Mouse (Mus musculus): Measurements from ENCODE around the gene Tctn3. TPM values are rescaled to one million over a fixed set of nuclear protein-coding genes. Genes with fewer than 3 reads are reported as not detected.
"Not testable (repeated sequence)": the region's sequence is repeated elsewhere in the genome, so short reads cannot be mapped to it uniquely, and the experiment has no call there.

Tctn3 gene
- polyA plus RNA-seq, 1 experiment from 2014 or later, result 1.9 TPM

GRCm38 (mm10) chr19:40587491-40588292 is 24.3 kb downstream of the Tctn3 start:
- peak overlapping the region; percentile 82 for H3K9ac ChIP-seq
- H3K9me3 ChIP-seq (replicated peaks), result no peaks in the 10 kb centered on the region
- H3K4me1 ChIP-seq (replicated peaks), result peaks cover 44% of the 10 kb centered on the region
- H3K4me3 ChIP-seq (replicated peaks), result peak overlapping the region; percentile 83
- no peaks in the 10 kb centered on the region for H3K27me3 ChIP-seq
- 1% methylated on average over 30 of the region's 30 CpGs for WGBS (ENCODE audit: insufficient replicate concordance)
- peaks cover 26% of the 10 kb centered on the region for H3K36me3 ChIP-seq
- peak overlapping the region; percentile 94 for H3K4me2 ChIP-seq
- peak overlapping the region; percentile 84 for H3K27ac ChIP-seq
- no peak for DNase-seq
- peak; percentile 58 for ATAC-seq (ENCODE audit: low read depth)

GRCm38 (mm10) chr19:40586908-40587307 is 25.1 kb downstream of the Tctn3 start:
- 18% methylated on average over 7 of the region's 7 CpGs for WGBS (ENCODE audit: insufficient replicate concordance)
- DNase-seq, result peak; percentile 34

GRCm38 (mm10) chr19:40581662-40582061 is 30.4 kb downstream of the Tctn3 start:
- DNase-seq (no peak), ATAC-seq (ENCODE audit: low read depth) (no peak)
- no peaks in the 10 kb centered on the region for H3K9me3 ChIP-seq (replicated peaks)
- no peak overlapping the region for H3K9ac ChIP-seq
- H3K27me3 ChIP-seq, result no peaks in the 10 kb centered on the region
- no peak overlapping the region for H3K4me3 ChIP-seq (replicated peaks)
- peaks cover 78% of the 10 kb centered on the region for H3K36me3 ChIP-seq
- H3K27ac ChIP-seq, result no peak overlapping the region
- 74% methylated on average over 5 of the region's 5 CpGs for WGBS (ENCODE audit: insufficient replicate concordance)
- H3K4me1 ChIP-seq (replicated peaks), result peaks cover 31% of the 10 kb centered on the region
- no peak overlapping the region for H3K4me2 ChIP-seq

More at GRCm38 (mm10) chr19:40586908-40587307, 25.1 kb downstream of the Tctn3 start:
- Histone ChIP-seq H3K27ac (peak overlapping the region; percentile 84), H3K4me3 (replicated peaks) (peak overlapping the region; percentile 83), H3K4me2 (peak overlapping the region; percentile 94), H3K4me1 (replicated peaks) (peaks cover 49% of the 10 kb centered on the region), H3K27me3 (no peaks in the 10 kb centered on the region), H3K9ac (peak overlapping the region; percentile 82), H3K36me3 (peaks cover 34% of the 10 kb centered on the region), H3K9me3 (replicated peaks) (no peaks in the 10 kb centered on the region)
- ATAC-seq (ENCODE audit: low read depth), result peak; percentile 28

GRCm38 (mm10) chr19:40580902-40581301 is 31.1 kb downstream of the Tctn3 start:
- Histone ChIP-seq H3K9me3 (replicated peaks) (no peaks in the 10 kb centered on the region), H3K4me1 (replicated peaks) (peaks cover 24% of the 10 kb centered on the region), H3K4me2 (no peak overlapping the region), H3K9ac (no peak overlapping the region), H3K27me3 (no peaks in the 10 kb centered on the region), H3K4me3 (replicated peaks) (no peak overlapping the region), H3K27ac (no peak overlapping the region), H3K36me3 (peaks cover 85% of the 10 kb centered on the region)
- 58% methylated on average over 2 of the region's 2 CpGs for WGBS (ENCODE audit: insufficient replicate concordance)
- no peak for DNase-seq
- 0 out of 2 replicates have a peak, but pooled peaks have one; percentile 50 for ATAC-seq (ENCODE audit: low read depth)

- peaks cover 98% of the 10 kb centered on the region for H3K36me3 ChIP-seq
- H3K27ac ChIP-seq, result no peak overlapping the region
- ATAC-seq (ENCODE audit: low read depth), result no peak
- no peak overlapping the region for H3K9ac ChIP-seq
- 67% methylated on average over 5 of the region's 5 CpGs for WGBS (ENCODE audit: insufficient replicate concordance)
- H3K9me3 ChIP-seq (replicated peaks), result 0 out of 2 replicates have a peak, but pooled peaks cover 2% of the 10 kb centered on the region
- H3K4me2 ChIP-seq, result no peak overlapping the region
- H3K4me1 ChIP-seq (replicated peaks), result 0 out of 2 replicates have a peak, but pooled peaks cover 1% of the 10 kb centered on the region
- no peak overlapping the region for H3K4me3 ChIP-seq (replicated peaks)
- no peaks in the 10 kb centered on the region for H3K27me3 ChIP-seq
- DNase-seq, result no peak
These were observed 36.6 kb downstream of the Tctn3 start for GRCm38 (mm10) chr19:40575438-40575837.

- WGBS (ENCODE audit: insufficient replicate concordance), result 77% methylated on average over 9 of the region's 9 CpGs
- Histone ChIP-seq H3K9ac (no peak overlapping the region), H3K4me1 (replicated peaks) (no peaks in the 10 kb centered on the region), H3K27ac (no peak overlapping the region), H3K27me3 (no peaks in the 10 kb centered on the region), H3K9me3 (replicated peaks) (peaks cover 4% of the 10 kb centered on the region; the same call in 1 of the 2 replicates), H3K36me3 (peaks cover 100% of the 10 kb centered on the region), H3K4me2 (no peak overlapping the region), H3K4me3 (replicated peaks) (no peak overlapping the region)
- ATAC-seq (ENCODE audit: low read depth) (no peak; the same call in 1 of the 2 replicates), DNase-seq (no peak)
These were observed 41.3 kb downstream of the Tctn3 start for GRCm38 (mm10) chr19:40570726-40571125.

- Histone ChIP-seq H3K4me3 (replicated peaks) (no peak overlapping the region), H3K27ac (no peak overlapping the region), H3K36me3 (peaks cover 98% of the 10 kb centered on the region), H3K9ac (no peak overlapping the region), H3K4me1 (replicated peaks) (no peaks in the 10 kb centered on the region), H3K9me3 (replicated peaks) (peaks cover 4% of the 10 kb centered on the region; the same call in 1 of the 2 replicates), H3K27me3 (no peaks in the 10 kb centered on the region), H3K4me2 (no peak overlapping the region)
- 85% methylated on average over 3 of the region's 3 CpGs for WGBS (ENCODE audit: insufficient replicate concordance)
- DNase-seq (no peak), ATAC-seq (ENCODE audit: low read depth) (no peak)
These were observed 44.4 kb downstream of the Tctn3 start for GRCm38 (mm10) chr19:40567616-40568015.

- H3K36me3 ChIP-seq, result peaks cover 74% of the 10 kb centered on the region
- H3K27ac ChIP-seq, result no peak overlapping the region
- 76% methylated on average over 10 of the region's 10 CpGs for WGBS (ENCODE audit: insufficient replicate concordance)
- H3K27me3 ChIP-seq, result no peaks in the 10 kb centered on the region
- no peak for DNase-seq
- no peak overlapping the region for H3K9ac ChIP-seq
- ATAC-seq (ENCODE audit: low read depth), result no peak
- no peak overlapping the region for H3K4me2 ChIP-seq
- H3K4me1 ChIP-seq (replicated peaks), result no peaks in the 10 kb centered on the region
- no peak overlapping the region for H3K4me3 ChIP-seq (replicated peaks)
- H3K9me3 ChIP-seq (replicated peaks), result no peaks in the 10 kb centered on the region
These were observed 48.0 kb downstream of the Tctn3 start for GRCm38 (mm10) chr19:40563880-40564645.

GRCm38 (mm10) chr19:40561521-40561920 is 50.5 kb downstream of the Tctn3 start:
- ATAC-seq (ENCODE audit: low read depth), result peak; percentile 68; the same call in 1 of the 2 replicates
- not testable (repeated sequence) for H3K27me3 ChIP-seq; DNase-seq; H3K4me3 ChIP-seq (replicated peaks); H3K27ac ChIP-seq; H3K9ac ChIP-seq; H3K9me3 ChIP-seq (replicated peaks); H3K4me1 ChIP-seq (replicated peaks); H3K4me2 ChIP-seq
- peaks cover 68% of the 10 kb centered on the region for H3K36me3 ChIP-seq
- WGBS (ENCODE audit: insufficient replicate concordance), result 73% methylated on average over 12 of the region's 31 CpGs

- Histone ChIP-seq H3K4me2 (no peak overlapping the region), H3K4me1 (replicated peaks) (peaks cover 37% of the 10 kb centered on the region), H3K9me3 (replicated peaks) (no peaks in the 10 kb centered on the region), H3K9ac (no peak overlapping the region), H3K27me3 (no peaks in the 10 kb centered on the region), H3K4me3 (replicated peaks) (no peak overlapping the region), H3K36me3 (peaks cover 73% of the 10 kb centered on the region), H3K27ac (no peak overlapping the region)
- WGBS (ENCODE audit: insufficient replicate concordance), result 83% methylated on average over 7 of the region's 7 CpGs
- no peak for DNase-seq
- no peak for ATAC-seq (ENCODE audit: low read depth)
These were observed 56.0 kb downstream of the Tctn3 start for GRCm38 (mm10) chr19:40556029-40556428.

- peaks cover 37% of the 10 kb centered on the region for H3K4me1 ChIP-seq (replicated peaks)
- no peaks in the 10 kb centered on the region for H3K27me3 ChIP-seq
- no peak overlapping the region for H3K4me2 ChIP-seq
- H3K36me3 ChIP-seq, result peaks cover 81% of the 10 kb centered on the region
- 93% methylated on average over 8 of the region's 8 CpGs for WGBS (ENCODE audit: insufficient replicate concordance)
- H3K4me3 ChIP-seq (replicated peaks), result no peak overlapping the region
- H3K9me3 ChIP-seq (replicated peaks), result no peaks in the 10 kb centered on the region
- no peak for ATAC-seq (ENCODE audit: low read depth)
- DNase-seq, result no peak
- peak overlapping the region; percentile 40; the same call in 1 of the 2 replicates for H3K27ac ChIP-seq
- no peak overlapping the region for H3K9ac ChIP-seq
These were observed 56.9 kb downstream of the Tctn3 start for GRCm38 (mm10) chr19:40555136-40555535.

All from liver, embryonic 13.5 days (tissue).